Mouse (Mus musculus): ENCODE data around the gene Mbtd1.

Mbtd1 gene

DNA sequence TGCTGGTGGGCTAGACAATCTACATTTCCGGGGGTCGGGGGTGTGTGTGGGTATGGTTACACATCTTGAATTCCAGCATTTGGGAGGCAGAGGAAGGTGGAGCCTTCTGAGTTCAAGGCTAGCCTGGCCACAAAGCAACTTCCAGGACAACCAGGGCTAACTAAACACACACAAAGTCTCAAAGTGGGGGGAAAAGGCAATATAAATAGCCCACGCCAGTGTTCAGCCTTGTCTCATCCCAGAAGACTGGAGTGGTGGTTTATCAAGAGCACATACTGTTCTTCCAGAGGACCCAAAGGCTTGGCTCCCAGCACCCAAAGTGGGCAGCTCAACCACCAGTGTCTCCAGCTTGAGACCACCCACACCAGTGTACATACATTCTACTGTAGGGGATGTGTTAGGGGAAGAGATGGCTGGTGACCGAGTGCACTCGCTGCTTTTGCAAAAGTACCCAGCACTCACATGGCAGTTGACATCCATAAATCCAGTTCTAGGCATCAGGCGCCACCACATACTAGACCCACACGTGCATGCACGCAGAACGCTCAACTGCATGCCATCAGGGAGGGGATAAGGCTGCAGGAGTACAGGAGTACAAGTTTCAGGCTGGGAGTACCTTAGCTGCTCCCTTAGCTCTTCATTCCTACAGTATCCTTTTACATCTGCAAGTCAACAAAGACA is 63.4 kb downstream of the Mbtd1 start:
- CTCF ChIA-PET, result no interaction called here

DNA sequence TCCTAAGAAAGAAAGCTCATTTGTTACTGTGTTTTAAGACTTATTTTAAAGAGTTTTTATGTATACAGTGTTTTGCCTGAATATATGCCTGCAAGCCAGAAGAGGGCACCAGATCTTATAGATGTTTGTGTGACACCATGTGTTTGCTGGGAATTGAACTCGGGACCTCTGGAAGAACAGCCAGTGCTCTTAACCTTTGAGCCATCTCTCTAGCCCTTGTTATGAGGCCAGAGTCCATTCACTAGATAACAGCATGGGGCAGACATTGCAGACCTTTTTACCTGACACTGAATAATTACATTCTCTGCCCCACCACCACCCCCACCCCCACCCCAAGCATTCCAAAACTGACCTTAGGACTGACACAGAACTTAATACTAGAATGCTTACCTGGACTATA is 64.4 kb downstream of the Mbtd1 start:
- CTCF ChIA-PET, result no interaction called here

DNA sequence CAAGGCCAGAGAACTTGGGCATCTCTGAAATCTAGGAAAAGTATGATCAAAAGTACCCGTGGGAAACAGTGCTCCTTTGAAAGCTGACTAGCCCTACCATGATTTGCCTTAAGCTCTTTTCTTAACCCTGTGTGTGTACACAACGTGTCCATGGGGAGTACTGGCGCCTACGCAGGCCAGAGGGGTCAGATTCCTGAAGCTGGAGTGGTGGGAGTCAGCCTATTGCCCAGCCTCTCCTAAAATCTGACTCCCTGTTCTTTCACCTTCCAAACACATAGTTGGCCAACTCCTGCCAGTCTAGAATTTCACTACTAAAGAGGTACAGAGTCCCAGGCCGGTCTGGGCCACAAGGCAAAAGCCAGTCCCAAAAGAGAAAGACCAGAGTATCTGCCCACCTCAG is 66.7 kb downstream of the Mbtd1 start:
- CTCF ChIA-PET, result no interaction called here

DNA sequence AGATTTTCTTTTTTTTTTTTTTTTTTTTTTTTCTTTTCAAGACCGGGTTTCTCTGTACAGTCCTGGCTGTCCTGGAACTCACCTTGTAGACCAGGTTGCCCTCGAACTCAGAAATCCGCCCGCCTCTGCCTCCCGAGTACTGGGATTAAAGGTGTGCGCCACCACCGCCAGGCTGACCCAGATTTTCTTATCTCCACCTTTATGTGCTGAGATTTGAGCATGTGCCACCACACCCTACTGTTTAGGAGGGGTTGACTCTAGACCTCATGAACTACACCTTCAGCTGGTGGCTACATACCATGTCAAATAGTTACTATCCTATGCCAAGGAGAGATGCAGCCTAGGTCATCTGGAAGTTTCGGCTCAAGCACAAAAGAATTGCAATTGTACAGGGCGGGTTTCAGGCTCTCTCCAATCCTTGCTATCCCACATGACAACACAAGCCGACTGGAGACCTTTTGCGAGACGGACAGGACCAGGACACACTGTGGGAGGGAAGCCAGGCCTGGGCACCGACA is 69.1 kb downstream of the Mbtd1 start:
- CTCF ChIA-PET, result no interaction called here

DNA sequence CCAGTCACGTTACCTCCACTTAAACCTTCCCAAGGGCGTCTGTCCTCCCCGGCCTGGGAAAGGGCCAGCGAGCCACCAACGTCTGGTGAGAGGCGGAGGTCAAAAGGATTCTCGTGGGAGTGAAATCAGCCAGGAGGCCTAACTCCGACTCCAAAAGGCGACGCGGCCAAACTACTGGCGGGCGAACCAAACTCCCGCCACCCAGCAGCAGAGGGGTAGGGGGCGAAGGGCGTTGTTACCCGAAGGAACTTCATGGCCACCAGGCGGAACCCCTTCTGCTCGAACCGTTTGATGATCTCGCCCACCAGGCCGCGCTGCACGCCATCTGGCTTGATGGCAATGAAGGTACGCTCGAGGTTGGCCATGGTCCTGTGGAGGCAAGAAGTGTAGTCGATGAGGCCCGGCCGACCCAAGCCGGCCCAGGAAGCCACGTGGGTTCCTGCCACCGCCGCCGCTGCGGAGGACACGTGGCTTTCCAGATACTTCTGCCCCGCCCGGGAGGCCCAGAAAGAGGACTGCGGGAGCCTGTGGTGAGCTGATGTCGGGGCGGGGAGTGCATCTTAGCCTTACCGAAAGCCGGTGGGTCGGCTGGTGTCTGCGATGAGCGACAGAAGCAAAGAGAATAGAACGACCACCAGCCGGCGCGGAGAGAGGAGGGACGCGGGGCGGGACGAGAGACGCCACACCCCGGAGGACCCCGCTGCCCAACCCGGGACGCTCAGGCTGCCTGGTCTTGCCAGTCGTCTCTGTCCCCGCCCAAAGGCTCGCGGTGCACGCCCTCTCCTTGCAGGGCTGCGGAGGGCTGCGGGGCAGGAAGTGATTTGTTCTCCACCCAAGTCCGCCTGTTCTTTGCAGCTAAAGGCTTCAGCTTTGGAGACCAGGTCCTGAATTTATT is 69.9 kb downstream of the Mbtd1 start:
- CTCF ChIA-PET, result interaction anchor here (0.7 kb wide), 1 partner anchor 12 kb away, joined by 4 read pairs; the partner anchor contains the start of gene Gm20390

DNA sequence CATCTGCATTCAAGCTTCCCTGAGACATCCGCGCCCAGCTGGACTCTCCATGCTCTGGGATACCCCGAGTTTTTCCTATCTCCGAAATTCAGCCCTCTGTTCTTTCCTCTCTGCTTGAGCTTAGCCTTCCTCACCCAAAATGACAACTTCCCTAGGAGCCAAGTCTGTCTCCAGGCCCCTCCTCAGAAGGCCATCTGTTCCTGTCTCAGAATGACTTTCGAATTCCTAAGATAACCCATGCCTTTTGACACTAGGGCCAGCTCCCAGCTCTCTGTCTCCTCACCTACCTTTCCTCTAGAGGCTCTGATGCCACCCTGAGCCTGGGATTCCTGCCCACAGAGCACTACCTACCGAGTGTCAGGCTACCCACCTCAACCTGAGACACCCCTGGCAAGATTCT is 70.5 kb downstream of the Mbtd1 start, which contains the start of gene Nme2:
Gene Nme2, minus strand, starts transcription at position 101 of the 400 bp plus-strand sequence.
- CTCF ChIA-PET, result interaction anchor here (0.7 kb wide), 1 partner anchor 12 kb away, joined by 4 read pairs; the partner anchor contains the start of gene Gm20390

DNA sequence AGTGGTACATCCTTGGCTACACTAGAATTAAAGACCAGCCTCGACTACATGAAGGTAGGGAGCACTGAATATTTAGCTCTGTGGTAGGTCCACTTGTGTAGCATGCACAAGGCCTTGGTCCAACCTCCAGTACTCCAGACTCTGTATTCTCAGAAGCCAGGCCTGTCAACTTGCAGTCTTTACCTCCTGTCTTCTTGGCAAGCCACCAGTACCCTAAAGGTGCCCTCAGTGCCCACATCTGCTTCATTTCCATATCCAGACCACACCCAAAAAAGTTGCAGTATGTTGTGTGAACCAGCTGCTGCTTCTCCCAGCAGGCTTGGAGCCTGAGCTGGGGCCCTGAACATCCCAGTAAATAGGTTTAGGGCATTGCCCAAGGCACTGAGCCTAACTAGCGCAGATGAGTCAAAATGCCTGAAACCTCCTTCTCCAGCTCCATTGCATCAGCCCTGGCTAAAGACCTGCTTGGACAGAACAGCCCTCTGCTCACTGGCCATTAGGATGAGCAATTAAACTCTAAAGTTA is 71.4 kb downstream of the Mbtd1 start:
- CTCF ChIA-PET, result interaction anchor here (1.2 kb wide), 1 partner anchor 11 kb away, joined by 3 read pairs; the partner anchor contains the start of genes Gm20390 and Nme1

DNA sequence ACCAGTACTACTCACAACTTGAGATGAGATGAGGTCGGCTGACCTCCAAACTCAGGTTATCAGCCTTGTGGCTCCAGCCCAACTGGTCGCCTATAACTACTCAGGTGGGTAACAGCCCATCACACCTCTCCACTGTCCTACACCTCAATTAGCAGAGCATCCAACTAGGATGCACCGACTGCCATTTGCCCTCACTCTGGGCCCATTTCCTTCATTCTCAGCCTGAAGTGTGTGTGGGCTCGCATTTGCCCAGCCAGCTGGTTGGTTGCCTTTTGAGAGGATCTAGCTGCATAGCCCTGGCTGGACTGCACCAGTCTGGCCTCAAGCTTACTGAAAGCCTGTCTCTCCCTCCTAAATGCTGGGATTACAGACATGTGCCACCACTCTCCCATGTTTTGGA is 72.1 kb downstream of the Mbtd1 start:
- CTCF ChIA-PET, result interaction anchor here (1.2 kb wide), 1 partner anchor 10 kb away, joined by 3 read pairs; the partner anchor contains the start of genes Gm20390 and Nme1

DNA sequence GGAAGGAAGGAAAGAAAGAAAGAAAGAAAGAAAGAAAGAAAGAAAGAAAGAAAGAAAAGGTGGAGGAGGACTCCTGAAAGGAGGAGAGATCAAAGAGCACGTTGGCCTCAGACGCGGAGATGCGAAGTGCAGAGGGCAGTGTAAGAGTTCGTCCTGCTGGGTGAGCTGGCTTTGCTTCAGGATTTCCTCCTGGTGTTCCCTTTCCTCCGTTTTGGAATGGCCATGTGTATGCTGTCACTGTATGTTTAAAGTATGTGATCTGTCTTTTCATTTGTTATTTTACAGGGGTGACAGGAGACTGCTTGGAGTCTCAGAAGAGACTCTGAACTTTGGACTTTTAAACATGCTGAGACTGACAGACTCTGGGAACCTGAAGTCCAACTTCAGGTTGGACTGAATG is 75.8 kb downstream of the Mbtd1 start:
- CTCF ChIA-PET, result no interaction called here

DNA sequence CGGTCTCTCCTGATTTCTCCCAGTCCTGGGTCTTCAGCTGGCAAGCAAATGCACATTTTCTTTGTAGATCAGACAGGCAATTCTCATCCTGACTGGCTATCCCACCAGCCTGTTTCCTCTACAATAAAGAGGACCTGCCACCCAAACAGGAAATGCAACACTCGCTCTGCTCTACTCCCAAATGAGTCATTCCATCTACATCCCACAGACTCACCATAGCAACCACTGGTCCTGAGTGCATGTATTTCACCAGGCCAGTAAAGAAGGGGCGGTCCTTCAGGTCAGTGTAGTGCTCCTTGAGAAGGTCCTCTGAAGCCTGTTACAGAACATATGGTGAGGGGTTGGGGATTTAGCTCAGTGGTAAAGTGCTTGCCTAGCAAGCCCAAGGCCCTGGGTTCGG is 77.4 kb downstream of the Mbtd1 start:
- CTCF ChIA-PET, result no interaction called here

DNA sequence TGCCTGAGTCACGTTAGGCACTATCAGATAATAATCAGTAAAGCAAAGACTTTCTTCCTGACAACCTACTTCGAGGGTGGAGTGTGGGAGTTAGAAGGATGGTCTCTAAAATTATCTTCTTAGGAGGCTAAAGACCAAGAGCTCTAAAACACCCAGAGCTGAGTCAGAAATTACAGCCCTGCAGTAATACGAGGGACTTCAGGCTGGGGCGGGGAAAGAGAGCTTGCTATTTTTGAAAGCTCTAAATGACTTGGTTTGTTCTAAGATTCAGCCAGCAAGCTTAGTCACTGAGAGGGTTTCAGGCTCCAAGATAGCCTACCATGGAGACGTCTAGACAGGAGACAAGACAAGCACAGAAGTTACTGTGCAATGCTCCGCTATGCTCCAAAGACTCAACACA is 79.7 kb downstream of the Mbtd1 start:
- CTCF ChIA-PET, result no interaction called here

DNA sequence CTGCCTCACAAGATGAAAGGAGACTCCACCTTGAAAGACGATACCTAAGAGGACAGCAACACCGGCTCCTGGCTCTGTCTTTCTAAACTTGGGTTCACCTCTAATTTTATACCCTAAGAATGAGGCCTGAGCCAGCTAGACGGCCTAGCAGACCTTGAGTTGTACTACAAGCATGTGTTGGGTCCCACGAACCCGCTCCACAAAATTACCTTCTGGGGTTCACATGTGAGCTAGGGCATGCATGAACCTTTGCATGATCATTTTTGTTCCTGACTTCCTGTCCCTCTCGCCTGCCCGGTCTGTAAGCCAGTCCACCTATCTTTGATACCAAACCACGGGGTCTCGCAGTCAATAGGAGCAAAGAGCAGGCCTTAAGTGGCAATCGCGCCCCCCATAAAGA is 81.7 kb downstream of the Mbtd1 start:
- CTCF ChIA-PET, result interaction anchor here (0.8 to 1.3 kb wide), 2 partner anchors 10 to 11 kb away, joined by 3 to 4 read pairs; partner anchors contain the start of gene Nme2

DNA sequence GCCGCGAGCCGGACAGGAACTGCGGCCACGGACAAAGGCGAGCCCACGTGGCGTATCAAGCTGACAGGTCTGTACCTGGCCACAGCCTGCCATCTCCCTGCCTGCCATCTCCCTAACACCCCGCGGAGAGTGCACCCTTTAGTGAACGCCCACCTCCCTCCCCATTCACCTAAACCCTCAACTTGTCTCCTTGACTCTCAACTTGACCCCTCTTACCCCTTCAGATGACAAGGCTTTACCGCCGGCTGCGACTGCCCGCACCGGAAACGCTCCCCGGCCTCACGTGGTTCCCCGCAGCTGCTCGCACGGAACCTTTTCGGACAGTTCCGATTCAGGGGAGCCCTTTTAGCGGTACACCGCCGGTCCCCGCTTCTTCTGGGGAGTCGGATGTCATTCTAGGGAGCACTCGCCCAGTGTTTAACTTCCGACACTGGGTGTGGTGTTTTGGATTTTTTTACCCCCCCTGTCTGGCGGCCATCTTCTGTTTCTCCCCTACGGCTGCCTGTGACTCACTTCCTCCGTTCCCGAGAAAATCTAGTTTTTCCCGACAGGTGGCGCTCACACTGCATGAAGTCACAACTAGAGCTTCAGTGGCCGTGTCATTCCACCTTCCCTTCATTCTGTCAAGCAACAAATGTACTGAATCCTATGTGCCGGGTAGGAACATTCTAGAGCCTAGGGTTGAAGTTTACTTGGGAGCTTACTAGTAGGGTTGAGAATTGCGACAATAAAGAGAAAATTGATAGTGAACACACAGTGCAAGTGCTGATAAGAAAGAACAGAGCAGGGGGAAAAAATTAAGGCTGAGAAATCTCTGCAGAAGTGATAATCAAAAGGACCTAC is 82.6 kb downstream of the Mbtd1 start, which contains the start of the genes Gm20390 and Nme1:
Gene Gm20390, minus strand, starts transcription at position 289 of the 843 bp plus-strand sequence.
Gene Nme1, minus strand, starts transcription at position 517 of the 843 bp plus-strand sequence.
- CTCF ChIA-PET, result interaction anchor here (0.8 to 1.3 kb wide), 2 partner anchors 11 to 12 kb away, joined by 3 to 4 read pairs; partner anchors contain the start of gene Nme2

DNA sequence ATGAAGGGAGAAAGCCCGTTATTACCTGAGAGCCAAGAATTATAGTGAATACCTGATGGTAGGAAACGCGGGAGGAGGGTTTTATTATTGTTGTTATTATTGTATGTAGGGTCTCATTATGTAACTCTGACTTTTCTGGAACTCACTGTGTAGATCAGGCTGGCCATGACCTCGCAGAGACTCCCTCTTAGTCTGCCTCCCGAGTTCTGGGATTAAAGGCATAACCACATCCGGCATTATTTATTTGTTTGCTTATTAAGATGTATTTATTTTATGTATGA is 83.1 kb downstream of the Mbtd1 start:
- CTCF ChIA-PET, result no interaction called here

DNA sequence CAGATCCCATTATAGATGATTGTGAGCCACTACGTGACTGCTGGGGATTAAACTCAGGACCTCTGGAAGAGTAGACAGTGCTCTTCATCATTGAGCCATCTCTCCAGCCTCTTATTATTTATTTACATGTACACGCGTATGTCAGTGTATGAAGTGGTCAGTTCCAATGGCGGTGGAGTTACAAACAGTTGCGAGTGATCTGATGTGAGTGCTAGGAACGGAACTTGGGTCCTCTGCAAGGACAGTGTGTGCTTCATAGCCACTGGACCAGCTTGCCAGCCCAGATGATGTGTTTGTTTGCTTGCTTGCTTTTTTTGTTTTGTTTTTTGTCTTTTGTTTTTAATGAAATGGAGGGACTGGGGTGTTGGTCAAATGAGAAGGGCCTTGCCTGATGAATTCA is 83.5 kb downstream of the Mbtd1 start:
- CTCF ChIA-PET, result interaction anchor here (0.5 to 1.1 kb wide), 3 partner anchors 16 to 64 kb away, joined by 3 to 5 read pairs (median 3); no protein-coding TSS in a partner anchor

DNA sequence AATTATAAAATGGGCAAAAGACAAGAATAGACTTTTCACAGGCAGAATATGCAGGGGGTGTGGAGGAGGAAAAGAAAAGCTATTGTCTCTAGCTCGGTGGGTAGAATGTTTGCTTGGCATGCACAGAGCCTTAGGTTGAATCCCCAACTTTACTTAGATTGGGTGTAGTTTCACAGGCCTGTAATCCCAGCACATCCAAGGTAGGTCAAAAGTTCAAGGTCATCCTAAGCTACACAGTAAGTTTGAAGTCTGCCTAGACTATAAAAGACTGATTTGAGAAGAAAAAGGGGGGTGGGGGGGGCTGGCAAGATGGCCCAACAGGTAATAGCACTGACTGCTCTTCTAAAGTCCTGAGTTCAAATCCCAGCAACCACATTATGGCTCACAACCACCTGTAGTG is 84.1 kb downstream of the Mbtd1 start:
- CTCF ChIA-PET, result interaction anchor here (0.5 to 1.1 kb wide), 6 partner anchors 15 to 74 kb away, joined by 3 to 5 read pairs (median 3); no protein-coding TSS in a partner anchor

DNA sequence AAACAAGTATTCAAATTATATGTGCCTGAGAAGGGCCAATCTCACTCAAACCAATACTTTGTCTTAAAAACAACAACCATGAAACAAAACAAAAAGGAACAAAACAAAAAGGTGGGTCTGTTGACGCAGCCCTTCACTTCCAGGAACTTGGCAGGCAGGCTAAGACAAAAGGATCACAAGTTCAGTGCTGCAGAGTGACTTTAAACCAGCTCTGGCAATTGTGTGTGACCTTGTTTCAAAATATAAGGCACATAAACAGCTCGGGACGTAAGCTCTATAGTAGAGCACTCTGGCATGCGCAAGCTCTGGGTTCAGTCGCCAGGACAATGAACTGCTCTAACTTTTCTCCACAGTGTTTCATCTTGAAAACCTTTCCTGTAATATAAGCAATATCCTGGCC is 87.3 kb downstream of the Mbtd1 start:
- CTCF ChIA-PET, result no interaction called here

DNA sequence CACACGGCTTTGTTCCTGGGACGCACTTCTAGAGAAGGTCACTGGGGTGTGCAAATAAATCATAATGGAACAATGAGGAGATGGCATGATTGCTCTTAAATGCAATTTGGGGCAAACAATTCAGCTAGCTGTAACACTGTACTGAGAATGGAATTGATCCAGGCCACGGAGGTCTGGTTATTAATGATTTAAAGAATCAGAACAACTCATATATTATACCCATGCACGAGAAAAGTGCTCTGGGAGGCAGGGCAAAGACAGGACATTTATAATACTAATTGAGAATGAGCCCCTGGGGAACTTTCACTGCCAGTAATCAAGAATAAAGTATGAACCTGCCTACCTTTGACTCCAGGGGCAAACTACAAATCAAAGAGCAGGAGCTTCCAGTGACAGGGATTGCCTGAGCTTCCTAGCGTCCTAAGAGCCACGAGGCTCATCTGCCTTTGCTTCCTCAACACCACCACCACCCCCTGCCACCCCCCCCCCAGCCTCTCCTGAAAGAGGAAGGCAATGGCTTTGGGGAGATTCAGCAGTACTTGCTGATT is 93.9 kb downstream of the Mbtd1 start:
- CTCF ChIA-PET, result no interaction called here

DNA sequence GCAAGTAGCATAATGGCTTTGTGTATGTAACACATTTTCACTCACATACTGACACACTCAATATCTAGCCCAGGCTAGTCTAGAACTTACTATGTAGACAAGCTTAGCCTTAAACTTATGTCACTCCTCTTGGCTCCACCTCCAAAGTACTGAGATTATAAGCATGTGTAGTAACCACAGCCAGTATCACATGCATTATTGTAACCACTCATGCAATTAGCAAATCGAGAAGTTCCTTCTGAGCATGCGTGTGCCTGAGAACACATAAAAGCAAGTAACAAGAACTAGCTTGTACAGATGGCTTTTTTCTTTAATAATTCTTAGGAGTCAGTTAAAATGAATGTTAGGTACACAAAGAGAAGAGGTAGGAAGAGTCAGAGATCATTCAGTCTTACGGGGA is 99.0 kb downstream of the Mbtd1 start:
- CTCF ChIA-PET, result interaction anchor here (0.6 to 0.9 kb wide), 2 partner anchors 15 to 58 kb away, joined by 3 read pairs; no protein-coding TSS in a partner anchor

DNA sequence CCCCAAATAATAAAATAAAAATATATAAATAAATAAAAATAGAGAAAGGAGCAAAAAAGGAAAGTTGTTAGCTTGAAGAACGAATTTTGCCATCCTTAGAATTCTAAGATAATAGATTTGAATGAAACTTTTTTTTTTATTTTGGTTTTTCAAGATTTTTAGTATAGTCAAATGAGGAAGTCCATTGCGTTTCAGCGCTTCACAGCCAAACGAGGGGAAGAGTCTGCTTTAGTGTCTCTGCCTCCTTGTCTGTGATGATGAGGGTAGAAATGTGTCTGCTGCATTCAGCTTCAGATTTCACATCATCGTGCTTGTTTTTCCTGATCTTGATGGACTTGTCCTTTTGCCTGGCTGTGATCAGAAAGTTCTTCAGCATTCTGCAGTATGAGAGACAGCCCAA is 99.6 kb downstream of the Mbtd1 start:
- CTCF ChIA-PET, result interaction anchor here (0.9 kb wide), 1 partner anchor 16 kb away, joined by 3 read pairs; no protein-coding TSS in a partner anchor

DNA sequence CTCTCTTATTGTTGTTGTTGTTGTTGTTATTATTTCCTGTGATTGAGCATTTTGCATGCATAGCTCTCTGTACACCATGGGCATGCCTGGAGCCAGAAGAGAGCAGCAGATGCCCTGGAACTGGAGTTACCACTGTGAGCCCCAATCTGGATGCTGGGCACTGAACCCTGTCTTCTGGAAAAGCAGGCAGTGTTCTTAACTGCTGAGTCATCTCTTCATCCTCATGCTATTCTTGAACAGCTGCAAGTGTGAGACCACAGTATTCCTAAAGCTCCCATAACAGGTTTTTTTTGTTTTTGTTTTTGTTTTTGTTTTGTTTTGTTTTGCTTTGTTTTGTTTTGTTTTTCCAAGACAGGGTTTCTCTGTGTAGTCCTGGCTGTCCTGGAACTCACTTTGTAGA is 100.6 kb downstream of the Mbtd1 start:
- CTCF ChIA-PET, result interaction anchor here (0.6 to 0.9 kb wide), 2 partner anchors 11 to 17 kb away, joined by 3 to 8 read pairs; no protein-coding TSS in a partner anchor

All from spleen, embryonic (tissue).